Mouse (Mus musculus): ENCODE results near the gene Mettl7a3.
"Not testable (repeated sequence)": the region's sequence is repeated elsewhere in the genome, so short reads cannot be mapped to it uniquely, and the experiment has no call there.

Gene Mettl7a3

DNA sequence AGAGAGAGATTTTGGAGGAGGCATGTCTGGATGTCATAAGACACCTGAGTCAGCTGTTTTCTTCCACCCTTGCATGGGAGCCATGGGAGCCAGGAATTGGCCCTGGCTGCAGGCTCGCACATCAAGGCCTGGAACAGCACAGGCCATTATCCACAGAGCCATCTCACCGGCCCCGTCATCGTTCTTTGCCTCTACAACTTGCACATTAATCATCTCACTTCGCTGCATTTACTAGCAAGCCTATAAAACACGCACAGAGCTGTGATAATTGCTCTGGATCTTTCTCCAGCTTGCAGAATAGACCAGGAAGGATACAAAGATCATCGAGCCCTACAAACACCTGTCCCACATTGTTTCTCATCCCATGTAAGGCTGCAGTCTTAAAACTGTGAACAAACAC, 4.0 kb upstream of the Mettl7a3 start:
- DNase-seq (ENCODE audit: low spot score), result no peak

DNA sequence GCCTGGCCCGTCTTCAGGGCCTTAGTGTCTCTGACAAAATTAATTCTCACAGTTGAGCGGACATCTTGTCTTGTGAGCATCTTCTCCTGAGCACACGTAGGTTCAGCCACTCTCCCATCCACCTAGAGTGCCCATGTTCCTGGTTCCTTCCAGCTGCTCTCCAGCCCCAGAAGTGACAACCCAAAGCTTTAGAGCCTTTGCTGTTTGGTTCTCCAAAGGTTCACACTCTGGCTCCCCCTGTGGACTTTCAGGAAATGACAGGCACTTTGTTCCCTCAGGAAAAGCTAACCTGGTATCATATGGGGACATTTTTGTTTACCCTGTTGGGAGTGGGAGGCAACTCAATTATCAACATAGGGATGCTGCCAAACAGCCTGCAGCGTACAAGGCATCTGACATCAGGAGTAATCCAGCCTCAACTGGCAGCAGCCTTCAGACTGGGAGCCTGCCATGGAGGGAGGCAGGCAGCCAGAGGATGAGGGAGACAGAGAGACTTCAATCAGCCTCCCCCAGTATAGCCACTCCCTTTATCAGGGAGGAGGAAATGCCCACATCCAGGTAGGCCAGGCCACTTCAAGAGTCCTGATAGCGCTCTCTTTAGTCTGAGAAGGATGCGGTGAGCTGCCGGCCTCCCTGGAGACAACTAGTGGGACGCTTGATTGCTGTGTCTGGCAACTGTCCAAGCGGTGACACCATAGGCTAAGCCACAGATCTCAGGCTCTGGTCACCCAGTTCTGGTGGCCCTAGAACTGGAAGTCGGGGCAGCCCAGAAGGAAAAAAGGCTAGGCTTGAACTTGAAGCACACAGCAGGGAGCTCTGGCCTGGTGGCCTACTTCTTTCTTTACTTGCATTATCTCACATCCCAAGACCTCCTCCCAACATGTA, 2.4 kb upstream of the Mettl7a3 start:
- DNase-seq (ENCODE audit: low spot score), result not testable (repeated sequence)

DNA sequence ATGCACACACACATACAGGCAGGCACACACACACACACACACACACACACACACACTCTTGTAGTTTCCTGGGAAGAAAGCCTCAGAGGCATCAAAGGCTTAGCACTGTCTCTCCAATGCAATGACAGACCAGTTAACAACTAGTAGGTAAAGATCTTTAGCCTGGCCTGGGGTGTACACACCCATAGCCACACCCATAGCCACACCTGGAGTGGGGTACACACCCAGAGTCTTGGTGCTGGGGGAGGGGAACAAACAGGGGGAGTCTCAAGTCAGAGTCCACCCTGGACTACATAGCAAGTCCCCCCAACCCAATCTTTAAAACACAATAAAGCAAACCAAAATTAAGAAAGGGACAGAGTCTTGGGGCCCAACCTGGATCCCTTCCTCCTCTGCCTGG, 2.6 kb downstream of the Mettl7a3 start:
- not testable (repeated sequence) for DNase-seq (ENCODE audit: low spot score)

GRCm38 (mm10) chr15:100337847-100338246, 3.1 kb downstream of the Mettl7a3 start:
- not testable (repeated sequence) for DNase-seq (ENCODE audit: low spot score)

- not testable (repeated sequence) for DNase-seq (ENCODE audit: low spot score)
Observed at GRCm38 (mm10) chr15:100341314-100341980, 6.7 kb downstream of the Mettl7a3 start.

DNA sequence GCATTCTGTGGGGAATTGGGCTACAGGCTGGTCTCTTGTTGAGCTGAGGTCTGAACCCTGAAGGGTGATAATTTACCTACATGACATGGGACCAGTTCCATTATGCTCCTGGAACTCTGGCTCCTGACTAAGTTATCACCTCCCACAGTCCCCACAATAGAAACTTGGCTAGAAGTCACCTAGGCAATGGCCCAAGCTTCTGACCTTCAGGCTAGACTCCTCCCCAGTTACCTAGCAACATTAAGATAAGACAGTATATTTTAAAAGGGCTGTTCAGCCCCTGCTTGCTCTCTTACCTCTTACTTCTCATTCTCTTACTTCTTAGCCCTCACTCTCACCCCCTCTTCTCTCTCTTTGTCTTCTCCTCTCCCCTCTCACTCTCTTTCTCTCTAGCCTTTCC, 10.8 kb downstream of the Mettl7a3 start:
- no peak for DNase-seq (ENCODE audit: low spot score)

DNA sequence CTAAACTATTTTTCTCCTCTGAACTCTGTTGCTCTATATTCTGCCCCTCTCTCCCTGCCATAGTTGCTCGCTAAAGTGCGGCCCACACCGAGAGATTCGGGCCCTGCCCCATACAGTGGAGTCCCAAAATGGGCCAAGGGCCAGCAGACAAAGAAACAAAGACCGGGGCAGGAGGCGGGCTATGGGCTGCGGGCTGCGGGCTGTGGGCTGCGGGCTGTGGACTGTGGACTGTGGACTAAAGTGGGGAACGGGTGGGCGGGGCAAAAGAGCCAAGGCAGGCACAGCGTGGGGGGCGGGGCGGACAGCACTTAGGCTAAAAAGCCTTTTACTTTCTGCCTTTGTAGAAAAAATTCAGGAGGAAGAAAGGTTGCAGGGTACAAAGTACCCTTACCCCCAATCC, 12.0 kb downstream of the Mettl7a3 start:
- no peak for DNase-seq (ENCODE audit: low spot score)

GRCm38 (mm10) chr15:100349496-100349895, 14.8 kb downstream of the Mettl7a3 start:
- DNase-seq (ENCODE audit: low spot score), result no peak

DNA sequence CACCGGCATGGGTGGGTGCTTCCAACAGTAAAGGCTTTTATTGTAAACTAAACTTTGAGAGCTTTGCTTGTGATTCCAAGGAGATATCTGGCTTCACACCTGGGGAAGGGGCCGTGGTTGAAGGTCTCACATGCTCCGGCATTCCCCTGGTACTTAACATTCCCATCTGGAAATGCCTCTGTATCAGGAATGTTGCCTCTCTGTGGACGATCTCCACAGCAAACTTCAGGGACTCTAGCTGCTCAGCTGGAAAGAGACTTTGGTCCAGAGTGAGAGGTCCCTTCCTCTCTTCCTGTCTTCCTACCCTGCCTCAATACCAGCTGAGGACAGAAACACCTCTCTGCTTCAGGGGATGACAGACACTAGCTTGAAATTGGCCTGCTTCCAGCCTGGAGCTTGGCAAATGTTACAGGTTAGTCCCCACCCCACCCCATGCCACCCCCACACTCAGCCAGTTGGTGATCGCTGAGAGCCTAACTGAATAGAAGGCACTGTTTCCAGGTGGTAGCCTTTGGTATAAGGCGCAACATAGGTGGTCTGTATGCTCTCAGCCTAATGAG, 16.9 kb downstream of the Mettl7a3 start:
- DNase-seq (ENCODE audit: low spot score), result no peak

DNA sequence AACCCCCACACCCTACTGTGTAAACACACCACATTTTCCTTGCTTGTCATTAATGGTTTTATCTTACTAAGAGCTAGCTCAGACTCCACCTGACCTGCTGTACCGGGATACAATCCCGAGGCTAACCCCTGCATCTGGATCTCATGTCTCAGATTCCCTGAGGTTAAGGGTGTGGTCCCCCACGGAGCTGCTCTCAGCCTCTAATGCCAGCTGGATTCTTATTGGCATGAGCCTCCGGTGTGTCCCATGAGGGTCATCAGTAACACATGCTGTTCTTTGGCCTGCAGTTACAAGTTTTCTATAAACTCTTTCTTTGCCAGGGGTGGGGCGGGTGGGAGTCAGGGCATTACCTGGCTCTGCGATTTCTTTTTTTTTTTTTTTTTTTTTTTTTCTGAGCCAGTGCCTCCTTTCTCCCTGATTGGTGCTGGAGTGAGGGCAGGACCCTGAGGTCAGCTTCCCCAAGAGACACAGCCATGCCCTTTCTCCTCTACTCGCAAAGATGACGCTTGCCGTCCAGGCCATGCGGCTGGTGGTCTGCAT, 18.1 kb downstream of the Mettl7a3 start, which contains the start of the genes Methig1 and Mettl7a2:
TSS of gene Methig1 (plus strand) at position 439 of the 540 bp plus-strand sequence.
TSS of gene Mettl7a2 (plus strand) at position 490 of the 540 bp plus-strand sequence.
- DNase-seq (ENCODE audit: low spot score), result no peak

DNA sequence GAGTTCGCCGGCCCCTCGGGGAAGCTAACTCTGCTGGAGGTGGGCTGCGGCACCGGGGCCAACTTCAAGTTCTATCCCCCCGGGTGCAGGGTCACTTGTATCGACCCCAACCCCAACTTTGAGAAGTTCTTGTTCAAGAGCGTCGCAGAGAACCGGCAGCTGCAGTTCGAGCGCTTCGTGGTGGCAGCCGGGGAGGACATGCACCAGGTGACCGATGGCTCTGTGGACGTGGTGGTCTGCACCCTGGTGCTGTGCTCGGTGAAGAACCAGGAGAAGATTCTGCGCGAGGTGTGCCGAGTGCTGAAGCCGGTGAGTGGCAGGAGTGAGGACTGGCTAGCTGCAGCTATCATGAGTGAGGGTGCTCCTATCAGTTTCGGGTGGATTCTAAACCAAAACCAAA, 18.7 kb downstream of the Mettl7a3 start:
- DNase-seq (ENCODE audit: low spot score), result not testable (repeated sequence)

DNA sequence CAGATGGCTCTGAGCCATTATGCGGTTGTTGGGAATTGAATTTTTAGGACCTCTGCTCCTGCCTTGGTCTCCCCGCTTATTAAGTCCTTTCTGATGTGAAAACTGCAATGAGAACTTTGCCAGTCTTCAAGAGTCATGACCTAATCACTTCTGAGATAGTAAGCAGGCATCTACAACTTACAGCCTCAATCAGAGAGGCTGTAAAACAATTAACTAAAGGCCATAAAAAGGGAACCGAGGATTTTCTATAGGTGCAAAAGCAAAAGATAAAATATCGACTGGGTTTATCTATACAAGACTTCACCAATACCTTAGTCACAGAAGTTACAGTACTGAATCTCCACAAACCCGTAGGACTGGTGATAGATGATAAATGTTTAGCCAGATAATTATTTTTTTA, 21.1 kb downstream of the Mettl7a3 start:
- no peak for DNase-seq (ENCODE audit: low spot score)

DNA sequence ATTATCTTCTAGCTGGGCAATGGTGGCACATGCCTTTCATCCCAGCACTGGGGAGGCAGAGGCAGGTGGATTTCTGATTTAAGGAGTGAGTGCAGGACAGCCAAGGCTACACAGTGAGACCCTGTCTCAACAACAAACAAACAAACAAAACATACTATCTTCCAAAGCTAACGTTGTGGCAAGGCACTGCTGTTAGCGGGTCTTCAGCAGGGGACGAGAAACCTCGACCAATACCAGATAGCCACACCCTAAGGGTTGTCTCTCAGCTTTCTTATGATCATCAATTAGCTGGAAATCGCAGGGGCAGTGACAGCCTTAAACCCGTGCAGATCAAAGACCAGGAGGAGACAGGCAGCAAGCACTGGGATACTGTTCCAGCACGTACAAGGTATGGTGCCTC, 29.5 kb downstream of the Mettl7a3 start, which contains the start of gene Higd1c:
TSS of gene Higd1c (plus strand) at position 301 of the 400 bp plus-strand sequence.
- DNase-seq (ENCODE audit: low spot score), result no peak

DNA sequence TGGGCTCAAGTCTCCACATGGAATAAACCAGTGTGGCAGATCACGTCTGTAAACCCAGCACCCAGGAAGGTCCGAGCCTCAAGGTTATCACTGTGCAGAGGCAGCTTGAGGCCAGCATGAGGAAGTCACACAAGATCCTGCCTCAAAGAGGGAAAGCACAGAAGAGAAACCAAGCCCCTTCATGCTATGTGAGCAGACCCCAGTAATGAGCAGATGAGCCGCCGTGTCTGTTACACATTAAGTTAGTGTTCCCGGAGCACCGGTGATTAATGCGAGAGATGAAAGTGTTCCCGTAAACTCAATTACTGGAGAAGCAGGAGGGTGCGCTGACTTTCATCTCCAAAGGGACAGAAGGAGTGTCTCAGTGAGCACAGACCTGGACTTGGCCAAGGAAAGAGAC, 31.2 kb downstream of the Mettl7a3 start:
- DNase-seq (ENCODE audit: low spot score), result not testable (repeated sequence)

- no peak for DNase-seq (ENCODE audit: low spot score)
Observed at GRCm38 (mm10) chr15:100367119-100367518, 32.4 kb downstream of the Mettl7a3 start.

DNA sequence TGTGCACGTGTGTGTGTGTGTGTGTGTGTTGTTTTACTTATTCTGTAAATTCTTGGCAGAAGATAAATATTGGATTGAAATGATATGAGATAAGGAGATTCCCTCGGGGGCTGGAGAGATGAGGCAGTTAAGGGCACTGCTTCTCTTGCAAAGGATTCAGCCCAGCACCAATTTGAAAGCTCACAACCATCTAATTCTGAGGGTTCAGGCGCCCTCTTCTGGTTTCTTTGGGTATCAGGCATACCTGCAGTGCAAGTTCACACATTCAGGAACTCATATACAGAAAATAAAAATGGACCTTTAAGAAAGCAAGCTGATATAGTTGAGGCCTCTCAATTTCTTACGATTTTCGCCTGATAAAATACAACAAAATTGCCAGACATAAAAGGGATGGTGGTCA, 40.3 kb downstream of the Mettl7a3 start:
- no peak for DNase-seq (ENCODE audit: low spot score)

DNA sequence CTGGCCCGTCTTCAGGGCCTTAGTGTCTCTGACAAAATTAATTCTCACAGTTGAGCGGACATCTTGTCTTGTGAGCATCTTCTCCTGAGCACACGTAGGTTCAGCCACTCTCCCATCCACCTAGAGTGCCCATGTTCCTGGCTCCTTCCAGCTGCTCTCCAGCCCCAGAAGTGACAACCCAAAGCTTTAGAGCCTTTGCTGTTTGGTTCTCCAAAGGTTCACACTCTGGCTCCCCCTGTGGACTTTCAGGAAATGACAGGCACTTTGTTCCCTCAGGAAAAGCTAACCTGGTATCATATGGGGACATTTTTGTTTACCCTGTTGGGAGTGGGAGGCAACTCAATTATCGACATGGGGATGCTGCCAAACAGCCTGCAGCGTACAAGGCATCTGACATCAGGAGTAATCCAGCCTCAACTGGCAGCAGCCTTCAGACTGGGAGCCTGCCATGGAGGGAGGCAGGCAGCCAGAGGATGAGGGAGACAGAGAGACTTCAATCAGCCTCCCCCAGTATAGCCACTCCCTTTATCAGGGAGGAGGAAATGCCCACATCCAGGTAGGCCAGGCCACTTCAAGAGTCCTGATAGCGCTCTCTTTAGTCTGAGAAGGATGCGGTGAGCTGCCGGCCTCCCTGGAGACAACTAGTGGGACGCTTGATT, 43.2 kb downstream of the Mettl7a3 start:
- DNase-seq (ENCODE audit: low spot score), result not testable (repeated sequence)

- DNase-seq (ENCODE audit: low spot score), result no peak
Observed at GRCm38 (mm10) chr15:100379658-100380057, 44.9 kb downstream of the Mettl7a3 start.

DNA sequence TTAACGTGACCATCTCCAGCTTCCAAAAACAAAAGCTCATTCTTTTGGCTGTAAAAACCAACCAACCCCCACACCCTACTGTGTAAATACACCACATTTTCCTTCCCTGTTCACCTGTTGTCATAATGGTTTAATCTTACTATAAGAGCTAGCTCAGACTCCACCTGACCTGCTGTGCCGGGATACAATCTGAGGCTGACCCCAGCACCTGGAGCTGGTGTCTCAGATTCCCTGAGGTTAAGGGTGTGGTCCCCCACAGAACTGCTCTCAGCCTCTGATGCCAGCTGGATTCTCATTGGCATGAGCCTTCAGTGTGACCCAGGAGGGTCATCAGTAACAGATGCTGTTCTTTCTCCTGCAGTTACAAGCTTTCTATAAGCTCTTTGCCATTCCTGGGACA, 45.4 kb downstream of the Mettl7a3 start:
- DNase-seq (ENCODE audit: low spot score), result no peak

- no peak for DNase-seq (ENCODE audit: low spot score)
Observed at GRCm38 (mm10) chr15:100385705-100386104, 51.0 kb downstream of the Mettl7a3 start.

- no peak for DNase-seq (ENCODE audit: low spot score)
Observed at GRCm38 (mm10) chr15:100387544-100388223, 53.0 kb downstream of the Mettl7a3 start.

Measured in testis, postnatal 14 days (tissue).